Mouse (Mus musculus): ENCODE measurements at regions not wholly inside any gene's neighbourhood (a gene's known extent, or its start where the extent isn't known, plus 50 kb on each side); places are given as distances from the start of the nearest gene placed in this dataset.
"Not testable (repeated sequence)": the region's sequence is repeated elsewhere in the genome, so short reads cannot be mapped to it uniquely, and the experiment has no call there.

DNA sequence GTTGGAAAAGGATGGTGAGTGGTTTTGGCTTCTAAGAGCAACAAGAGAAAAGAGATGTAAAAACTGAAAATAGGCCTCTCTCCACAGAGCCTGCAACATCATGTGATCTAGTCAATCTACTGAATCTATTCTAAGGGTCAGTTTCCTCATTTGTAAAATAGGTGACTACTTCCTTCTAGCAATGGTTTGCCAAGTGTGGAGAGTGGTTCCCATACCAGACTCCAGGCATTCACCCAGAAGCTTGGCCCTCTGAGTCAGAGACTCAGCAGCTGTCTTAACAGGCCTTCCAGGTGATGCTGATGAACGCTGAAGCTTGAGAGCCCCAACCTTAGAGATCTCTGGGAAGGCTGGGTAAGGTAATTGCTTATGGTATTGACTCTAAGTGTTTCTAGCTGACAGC is 98.9 kb upstream of the Klf4 start:
- in situ Hi-C loops (cut with MboI, MseI) = no loop called here

DNA sequence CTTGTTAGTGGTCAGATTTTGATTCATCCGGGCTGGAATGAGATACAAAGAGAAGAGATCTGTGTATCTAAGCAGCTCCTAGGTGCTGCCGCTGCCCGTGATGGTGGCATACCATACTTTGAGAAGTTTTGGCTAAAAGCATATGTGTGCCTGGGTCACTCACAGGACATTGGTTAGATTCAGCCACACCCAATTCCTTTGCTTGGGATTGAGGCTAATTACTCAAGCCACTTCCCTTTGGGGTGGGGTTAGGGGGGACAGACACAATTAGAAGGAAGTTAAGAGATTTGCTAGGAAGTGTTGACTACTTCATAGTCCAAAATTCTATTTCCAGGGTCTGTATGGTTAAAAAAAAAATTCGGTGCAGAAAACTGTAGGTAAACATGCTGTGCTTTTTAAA is 97.9 kb upstream of the Klf4 start:
- in situ Hi-C loops (cut with MboI, MseI) = not testable (repeated sequence)

DNA sequence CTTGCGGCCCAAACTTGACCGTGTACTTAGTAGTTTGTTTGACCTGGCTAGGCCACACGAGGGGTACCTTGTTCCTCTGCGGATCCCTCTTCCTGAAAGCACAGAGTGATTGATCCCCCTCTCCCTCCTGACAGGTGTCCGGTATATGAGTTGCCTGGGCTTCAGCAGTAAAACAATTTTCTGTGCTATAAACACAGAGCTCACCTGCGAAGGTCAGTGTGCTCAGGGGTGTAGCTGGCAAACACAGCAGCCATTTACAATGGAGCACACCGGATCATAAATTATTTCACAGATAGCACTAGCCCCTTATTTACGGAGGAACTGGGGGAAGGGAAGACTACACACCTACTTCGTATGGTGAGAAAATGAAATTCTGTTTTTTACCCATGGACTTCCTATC is 92.5 kb upstream of the Klf4 start:
- in situ Hi-C loops (cut with MboI, MseI) = no loop called here

DNA sequence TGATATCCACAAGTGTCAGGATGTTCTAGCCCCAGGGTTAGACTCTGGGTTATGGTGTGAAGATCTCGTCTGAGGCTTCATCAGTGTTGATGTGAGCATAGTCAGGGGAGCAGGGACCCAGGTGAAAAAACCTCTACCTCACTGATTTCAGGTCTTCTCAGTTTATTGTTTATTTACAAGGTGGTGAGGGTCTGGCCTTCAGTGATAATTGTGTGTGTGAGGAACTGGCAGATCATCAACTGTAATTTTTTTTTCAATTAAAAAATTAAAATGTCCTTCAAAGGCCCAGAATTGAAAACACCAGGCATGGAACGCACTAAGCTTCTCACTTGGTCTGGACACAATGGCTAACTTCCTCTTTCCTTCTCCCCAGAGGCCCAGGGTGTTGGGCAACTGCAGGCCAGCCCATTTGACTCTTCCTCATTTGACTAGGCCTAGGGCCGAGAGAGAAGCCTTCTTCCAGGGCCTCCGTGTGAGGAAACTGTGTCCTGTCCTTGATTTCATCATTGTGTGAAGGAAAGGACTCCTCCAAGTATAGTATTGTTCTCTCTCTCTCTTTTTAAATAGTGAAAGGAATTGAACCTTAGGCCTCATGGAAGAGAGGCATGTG is 91.0 kb upstream of the Klf4 start:
- in situ Hi-C loops (cut with MboI, MseI) = no loop called here

DNA sequence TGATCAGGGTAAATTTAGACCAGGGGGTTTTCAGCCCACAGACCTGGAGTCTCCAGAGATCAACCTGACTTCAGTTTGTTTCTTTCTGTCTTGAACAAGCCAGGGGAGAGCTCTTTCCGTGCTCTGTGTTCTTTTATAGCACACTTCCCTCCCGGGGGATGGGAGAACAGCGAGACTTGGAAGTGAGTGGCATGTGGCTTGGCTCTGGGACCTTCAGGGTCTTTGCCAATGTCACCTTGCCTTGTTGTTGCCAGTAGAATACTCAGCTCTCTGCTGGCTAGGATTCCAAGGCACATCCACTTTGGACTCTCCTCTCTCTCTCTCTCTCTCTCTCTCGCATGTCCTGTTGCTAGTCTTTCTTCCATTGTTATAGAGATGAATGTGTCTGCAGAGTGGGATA is 90.4 kb upstream of the Klf4 start:
- in situ Hi-C loops (cut with MboI, MseI) = no loop called here

DNA sequence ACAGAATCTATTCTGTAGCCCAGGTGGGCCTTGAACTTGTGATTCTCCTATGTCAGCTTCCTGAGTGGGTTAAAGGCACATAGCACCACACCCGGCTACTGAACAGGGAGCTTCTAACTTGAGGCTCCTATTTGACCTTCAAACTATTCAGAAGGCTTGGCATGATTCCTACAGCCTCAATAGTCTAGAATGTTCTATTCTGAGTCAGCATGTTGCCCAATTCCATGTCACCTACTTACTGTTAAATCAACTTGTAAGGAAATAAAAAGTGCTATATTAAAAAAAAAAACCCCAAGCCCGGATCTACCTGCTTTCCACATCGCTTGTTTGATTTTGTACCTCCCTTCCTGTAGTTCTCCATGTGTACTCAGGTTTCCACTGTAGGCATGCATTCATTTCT is 87.6 kb upstream of the Klf4 start:
- in situ Hi-C loops (cut with MboI, MseI) = no loop called here

DNA sequence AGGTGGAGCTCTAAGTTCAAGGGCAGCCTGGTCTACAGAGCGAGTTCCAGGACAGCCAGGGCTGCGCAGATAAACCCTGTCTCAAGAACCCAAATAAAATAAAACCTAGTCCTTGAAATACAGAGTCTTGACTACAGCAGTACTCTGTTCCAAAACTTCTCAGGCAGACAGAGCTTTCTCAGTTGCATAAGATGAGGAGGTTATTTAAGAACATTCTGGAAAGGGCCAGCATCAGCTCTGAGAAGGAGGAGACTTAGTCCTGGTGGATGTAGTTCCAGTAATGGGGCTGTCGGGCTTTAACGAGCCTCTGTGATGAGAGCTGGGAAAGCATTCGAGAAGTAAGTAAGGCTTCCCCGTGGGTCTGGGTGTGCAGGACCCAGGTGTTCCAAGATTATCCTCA is 83.5 kb upstream of the Klf4 start:
- in situ Hi-C loops (cut with MboI, MseI) = no loop called here

DNA sequence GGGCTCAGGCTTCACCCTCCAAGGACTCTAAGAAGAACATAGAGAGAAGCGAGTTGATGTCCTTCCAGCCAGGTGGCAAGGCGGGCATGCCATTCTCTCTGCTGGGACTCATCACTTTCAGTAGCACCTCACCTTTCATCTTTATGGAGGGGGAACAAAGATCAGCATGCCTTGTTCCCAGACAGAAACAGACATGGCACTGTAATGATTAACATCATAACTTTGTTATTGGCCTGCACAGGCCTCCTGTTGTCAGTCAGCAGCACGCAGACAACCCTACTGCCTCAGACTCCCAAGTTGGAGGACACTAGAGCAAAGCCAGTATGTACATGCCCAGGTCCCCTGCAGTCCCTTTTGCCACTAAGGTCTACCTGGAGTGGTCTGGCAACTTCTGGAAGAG is 81.3 kb upstream of the Klf4 start:
- in situ Hi-C loops (cut with MboI, MseI) = no loop called here

DNA sequence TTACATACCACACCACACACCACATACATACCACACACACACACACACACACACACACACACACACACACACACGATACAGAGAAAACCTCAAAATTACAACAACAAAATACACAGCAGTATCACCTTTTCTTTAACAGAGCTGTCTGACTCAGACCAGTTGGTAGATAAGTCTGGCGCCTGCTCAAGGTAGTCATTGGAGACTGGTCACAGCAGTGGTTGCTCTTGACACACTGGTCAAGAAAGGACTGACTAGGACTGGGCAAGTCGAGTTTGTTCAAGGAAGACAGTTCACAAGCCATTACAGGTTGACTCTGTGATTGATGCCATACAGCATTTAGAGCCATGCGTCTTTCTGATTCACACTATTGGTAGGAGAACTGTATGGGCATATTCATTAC is 78.7 kb upstream of the Klf4 start:
- in situ Hi-C loops (cut with MboI, MseI) = no loop called here

DNA sequence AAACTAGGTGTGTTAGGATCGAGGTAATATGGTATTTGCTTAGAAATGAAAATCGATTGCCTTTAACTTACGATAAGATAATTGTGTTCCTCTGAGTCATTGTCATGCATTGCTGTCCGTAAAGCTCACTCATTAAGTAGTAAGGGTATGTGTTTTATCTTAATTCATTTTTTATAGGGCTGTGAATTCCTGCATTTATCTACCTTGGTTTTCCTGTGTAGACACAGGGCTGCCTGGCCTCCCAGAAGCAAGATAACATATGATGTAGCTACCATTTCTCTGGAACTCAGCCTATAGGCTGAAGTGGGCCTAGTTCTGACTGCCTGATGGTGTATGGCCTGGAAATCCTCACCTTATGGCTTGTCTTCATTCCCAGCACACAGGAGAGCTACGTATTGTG is 76.9 kb upstream of the Klf4 start:
- in situ Hi-C loops (cut with MboI, MseI) = no loop called here

DNA sequence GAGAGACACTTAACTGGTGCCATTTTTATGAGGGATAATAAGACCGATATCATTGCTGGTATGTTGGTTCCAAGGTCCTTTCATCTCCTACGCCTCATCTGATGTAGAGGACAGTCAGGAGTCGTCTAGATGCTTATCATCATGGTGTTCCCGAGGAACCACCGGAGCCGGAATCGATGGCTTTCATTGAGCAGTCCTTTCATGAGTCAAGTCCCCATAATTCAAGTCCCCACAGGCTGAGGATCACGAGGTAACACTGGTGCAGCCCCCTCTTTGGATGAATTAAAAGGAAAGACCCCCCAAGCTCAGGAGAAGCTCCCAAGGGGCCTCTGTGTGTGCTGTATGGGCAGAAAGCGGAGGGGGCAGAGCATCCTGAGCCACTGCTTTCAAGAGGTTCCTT is 73.3 kb upstream of the Klf4 start:
- in situ Hi-C loops (cut with MboI, MseI) = no loop called here

DNA sequence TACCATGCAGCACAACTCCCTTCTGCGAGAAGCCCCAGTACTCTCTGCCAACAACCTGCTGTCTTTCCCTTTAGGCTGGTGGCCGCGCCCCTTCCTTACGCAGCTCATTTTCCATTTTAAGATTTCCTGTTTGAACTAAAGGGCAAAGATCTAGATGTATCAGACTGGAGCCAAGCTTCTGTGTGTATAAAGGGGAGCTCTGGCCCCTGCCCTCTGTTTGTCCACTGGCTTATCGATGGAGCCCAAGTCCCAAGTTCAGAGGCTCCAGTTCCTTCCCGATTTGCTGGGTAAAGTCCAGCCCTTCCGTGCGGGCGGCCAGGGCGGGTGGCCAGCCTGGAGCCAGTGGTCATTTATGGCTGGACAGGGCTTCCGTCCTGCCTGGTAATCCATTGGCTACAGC is 72.6 kb upstream of the Klf4 start:
- in situ Hi-C loops (cut with MboI, MseI) = no loop called here

DNA sequence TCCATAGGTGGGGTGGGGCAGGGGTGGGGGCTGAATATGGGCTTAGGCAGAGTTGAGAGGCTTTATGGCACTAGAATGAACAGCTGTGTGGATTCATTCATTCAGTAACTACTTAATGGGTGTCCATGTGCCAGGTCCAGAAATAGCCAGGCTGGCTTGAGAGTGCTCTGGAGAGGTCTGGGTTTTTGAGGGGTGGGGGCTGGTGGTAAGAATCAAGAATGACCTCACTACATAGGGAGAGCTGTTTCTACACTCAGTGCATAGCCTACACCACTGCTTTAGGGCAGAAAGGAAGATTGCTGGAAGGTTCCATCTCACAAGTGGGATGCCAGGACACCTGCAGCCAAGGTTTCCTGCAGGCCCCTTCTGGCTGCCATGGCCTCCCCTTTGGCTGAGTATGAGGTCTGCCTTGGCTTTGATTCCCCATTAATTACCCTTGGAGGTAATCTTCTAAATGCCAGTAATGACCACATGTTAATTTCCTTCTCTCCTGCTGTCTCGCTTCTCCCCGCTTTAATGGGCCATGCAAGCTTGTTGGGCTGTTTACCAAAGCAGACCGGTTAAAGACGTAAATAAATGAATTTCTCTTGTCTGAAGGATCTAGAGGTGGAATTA is 71.7 kb upstream of the Klf4 start:
- in situ Hi-C loops (cut with MboI, MseI) = no loop called here

DNA sequence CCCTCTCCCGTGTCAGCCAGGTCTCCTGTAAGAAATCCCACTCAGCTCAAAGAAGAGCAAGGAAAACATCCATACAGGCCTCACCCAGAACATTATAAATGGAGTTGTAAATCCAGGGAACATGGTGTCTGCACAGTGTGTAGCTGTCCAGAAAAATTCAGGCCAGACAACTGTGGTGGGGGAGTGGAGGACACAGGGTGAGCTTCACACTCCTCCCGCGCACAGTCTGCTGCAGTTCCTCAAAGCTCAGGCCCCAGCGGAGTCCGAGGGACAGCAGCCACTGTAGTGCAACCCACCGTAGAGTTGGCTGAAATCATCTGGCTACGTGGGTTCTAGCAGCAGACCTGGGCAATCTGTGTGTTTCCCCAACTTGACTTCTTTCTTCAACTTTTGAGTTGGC is 62.9 kb upstream of the Klf4 start:
- in situ Hi-C loops (cut with MboI, MseI) = no loop called here

DNA sequence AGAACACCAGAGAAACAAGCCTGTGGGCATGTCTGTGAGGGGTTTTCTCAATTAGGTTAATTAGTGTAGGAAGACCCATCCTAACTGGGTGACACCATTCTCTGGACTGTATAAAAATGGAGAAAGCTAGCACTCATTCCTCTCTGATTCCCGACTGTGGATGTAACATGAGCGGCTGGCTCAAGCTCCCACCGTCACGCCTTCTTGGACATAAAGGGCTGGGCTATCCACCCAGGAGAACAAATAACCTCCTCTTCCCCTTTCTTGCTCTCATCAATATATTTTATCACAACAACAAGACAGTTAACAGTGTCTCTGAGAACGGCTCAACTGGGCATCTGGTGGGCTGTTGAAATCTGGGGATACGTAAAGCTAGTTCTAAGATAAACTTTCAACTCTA is 62.4 kb upstream of the Klf4 start:
- in situ Hi-C loops (cut with MboI, MseI) = no loop called here

DNA sequence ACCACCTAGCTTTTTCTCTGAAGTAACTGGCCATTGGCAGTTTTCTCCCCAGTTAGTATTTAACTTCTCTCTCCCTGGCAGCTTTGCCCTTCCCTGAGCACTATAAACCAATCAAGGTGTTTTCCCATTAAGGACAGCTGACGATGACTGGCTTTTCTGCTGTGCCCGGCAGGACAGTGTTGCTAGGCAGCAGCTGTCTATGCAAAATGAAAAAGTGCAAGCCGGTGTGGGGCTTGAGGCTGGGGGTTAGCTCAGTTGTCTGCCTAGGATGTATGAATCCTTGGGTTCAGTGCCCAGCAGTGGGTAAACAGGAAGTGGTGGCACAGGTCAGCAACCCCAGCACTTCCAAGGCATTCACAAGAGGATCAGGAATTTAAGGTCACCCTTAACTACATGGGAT is 60.9 kb upstream of the Klf4 start:
- in situ Hi-C loops (cut with MboI, MseI) = no loop called here

DNA sequence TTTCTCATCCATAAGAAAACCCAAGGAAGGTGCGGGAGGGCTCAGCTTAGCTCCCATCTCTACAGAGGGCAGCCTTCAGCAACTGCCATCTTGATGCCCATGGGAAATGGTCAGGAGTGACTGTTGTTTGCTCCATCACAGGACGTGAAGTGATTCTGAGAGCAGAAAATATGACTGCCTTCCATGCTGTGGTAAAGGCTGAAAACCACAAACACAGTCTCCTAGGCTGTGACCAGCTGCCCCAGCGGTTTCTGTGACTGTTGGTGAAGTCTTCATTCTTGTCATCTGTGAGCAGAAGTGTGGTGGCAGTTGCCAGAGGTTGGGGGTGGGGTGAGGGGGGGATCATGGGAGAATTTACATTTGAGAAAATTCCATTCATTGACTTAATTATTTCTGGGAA is 53.9 kb upstream of the Klf4 start:
- in situ Hi-C loops (cut with MboI, MseI) = no loop called here

DNA sequence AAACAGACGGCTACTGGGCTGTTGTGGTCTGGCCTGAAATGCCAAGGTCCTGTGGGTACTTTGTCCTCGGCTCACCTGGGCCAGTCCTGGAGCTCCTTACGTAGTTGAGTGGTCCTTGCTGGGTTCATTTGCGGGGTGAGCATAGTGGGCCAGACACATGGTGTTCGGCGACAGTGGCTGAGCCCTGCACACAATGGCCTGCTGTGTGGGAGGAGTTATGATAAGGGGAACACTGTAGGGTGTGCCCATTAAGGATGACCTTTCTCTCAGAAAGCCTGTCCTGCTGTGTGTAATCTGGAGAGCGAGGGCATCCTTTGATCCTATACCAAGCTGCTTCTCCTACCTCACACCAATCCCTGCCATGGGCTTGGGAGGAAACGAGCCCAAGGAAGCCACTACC is 51.3 kb upstream of the Klf4 start:
- in situ Hi-C loops (cut with MboI, MseI) = no loop called here
